In genomic region chr7:133199046-133199445, GRCm38 (mm10) we compare ENCODE assay signal across 15 mouse cellular contexts.
A peak's percentile ranks its signal among the peaks of the same experiment; 100 is the strongest.
DNase-seq lines count a peak whose midpoint lies in the region.
"Had no signal": no experiment of that assay in that cellular context is flagged by ENCODE, and none has a peak within 500 bp of the region (broad histone marks: within the 10 kb centered on the region; RNA-seq: fewer than 3 reads in every experiment).

No protein-coding gene starts in this region.

- DNase-seq in adrenal gland, postnatal 10 days = peak; percentile 26
- no peak for DNase-seq in adrenal gland, postnatal 36 days
- peak; percentile 4 for DNase-seq in gastrocnemius, adult 18-20 months (ENCODE audit: low spot score)
- DNase-seq in gastrocnemius, postnatal 36 days = no peak
- DNase-seq in 3T3-L1 (ENCODE audit: low read depth, low spot score) = peak; percentile 47
- DNase-seq in Muller cell, postnatal 12 days (ENCODE audit: inconsistent ontology term) = peak; percentile 24
- DNase-seq in left cerebral cortex, adult 11 months (ENCODE audit: low spot score) = no peak
- no peak for DNase-seq in layer of hippocampus, adult 9-11 months
- DNase-seq: adrenal gland, adult 8-10 months; B cell, adult 2 months; cerebellum, adult 11-12 months; cerebellum, adult 2 months; cerebellum, adult 9-10 months; cerebellum, postnatal 25 days; forebrain, postnatal 0 days had no signal

- intact Hi-C loops in gastrocnemius, postnatal 36 days (cut with DNase I) = no loop called here

Comparison
In these comparisons a context has a peak if more than half of its experiments do, and no peak if none do; other contexts are left out.
1. DNase-seq: peak in adrenal gland, postnatal 10 days (single experiment), gastrocnemius, adult 18-20 months (single experiment), 3T3-L1 (single experiment) and Muller cell, postnatal 12 days (single experiment); none in adrenal gland, postnatal 36 days (0 of 2), gastrocnemius, postnatal 36 days (0 of 2), left cerebral cortex, adult 11 months (single experiment) and layer of hippocampus, adult 9-11 months (single experiment).